Mouse (Mus musculus): ENCODE data around the gene Alpk1. TPM values are rescaled to one million over a fixed set of nuclear protein-coding genes. Genes with fewer than 3 reads are reported as not detected.

The Alpk1 gene
- total RNA-seq, 1 experiment = 0.80 TPM

DNA sequence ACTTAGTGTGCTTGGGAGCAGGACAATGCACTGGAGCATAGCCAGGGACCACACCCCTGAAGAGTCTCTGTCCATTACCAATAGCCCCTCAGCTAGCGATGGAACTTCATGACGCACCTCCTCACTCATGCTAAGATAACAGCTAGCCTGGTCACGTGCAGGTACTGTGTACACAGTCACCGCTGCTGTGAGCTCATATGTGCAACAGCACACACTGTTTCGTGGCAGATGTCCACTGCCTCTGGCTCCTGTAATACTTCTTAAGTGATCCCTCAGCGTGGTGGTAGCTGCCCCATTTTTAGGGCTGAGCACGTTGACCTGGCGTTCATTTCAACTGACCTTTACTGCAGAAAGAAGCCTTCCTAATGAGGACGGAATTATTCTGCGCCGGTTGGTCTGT is 83.8 kb downstream of the Alpk1 start:
- H3K36me3 ChIP-seq (ENCODE audit: control insufficient read depth, insufficient read depth, low read length, poor library complexity, severe bottlenecking) = no peaks in the 10 kb centered on the region
- DNase-seq (ENCODE audit: low read depth, low spot score) = no peak
- H3K27ac ChIP-seq (ENCODE audit: insufficient read depth, low read depth, low read length, poor library complexity, severe bottlenecking) = no peak overlapping the region
- H3K4me1 ChIP-seq (ENCODE audit: control insufficient read depth in 2 of 2, insufficient read depth in 2 of 2, low read length in 2 of 2, poor library complexity in 1 of 2) = peaks cover 0 to 2% of the 10 kb centered on the region in 2 experiments; a peak in 1 of 4 replicates
- TF ChIP-seq MAFK (IDR thresholded peaks at IDR 0.05; ENCODE audit: insufficient read depth, low read depth, low read length) (no peak), ZNF384 (IDR thresholded peaks at IDR 0.05; ENCODE audit: low read depth, low read length) (no peak), HCFC1 (IDR thresholded peaks at IDR 0.05; ENCODE audit: borderline replicate concordance, insufficient read depth, low read length) (no peak), CHD2 (IDR thresholded peaks at IDR 0.05; ENCODE audit: low read depth, low read length) (no peak), ZC3H11A (IDR thresholded peaks at IDR 0.05; ENCODE audit: borderline replicate concordance, low read depth, low read length) (no peak)
- no peak overlapping the region for H3K9ac ChIP-seq (ENCODE audit: insufficient read depth, low read depth, low read length, poor library complexity, severe bottlenecking)
- H3K9me3 ChIP-seq (ENCODE audit: control insufficient read depth, insufficient read depth, low read depth, low read length) = no peaks in the 10 kb centered on the region
- in situ Hi-C loops (cut with MboI; ENCODE audit: low sequenced_read_pairs in 2 of 2, unreplicated experiment in 2 of 2) = no loop called here
- no peak overlapping the region for H3K4me3 ChIP-seq (ENCODE audit: insufficient read depth in 1 of 2, low read depth in 1 of 2, low read length in 2 of 2, poor library complexity in 1 of 2, severe bottlenecking in 1 of 2)

DNA sequence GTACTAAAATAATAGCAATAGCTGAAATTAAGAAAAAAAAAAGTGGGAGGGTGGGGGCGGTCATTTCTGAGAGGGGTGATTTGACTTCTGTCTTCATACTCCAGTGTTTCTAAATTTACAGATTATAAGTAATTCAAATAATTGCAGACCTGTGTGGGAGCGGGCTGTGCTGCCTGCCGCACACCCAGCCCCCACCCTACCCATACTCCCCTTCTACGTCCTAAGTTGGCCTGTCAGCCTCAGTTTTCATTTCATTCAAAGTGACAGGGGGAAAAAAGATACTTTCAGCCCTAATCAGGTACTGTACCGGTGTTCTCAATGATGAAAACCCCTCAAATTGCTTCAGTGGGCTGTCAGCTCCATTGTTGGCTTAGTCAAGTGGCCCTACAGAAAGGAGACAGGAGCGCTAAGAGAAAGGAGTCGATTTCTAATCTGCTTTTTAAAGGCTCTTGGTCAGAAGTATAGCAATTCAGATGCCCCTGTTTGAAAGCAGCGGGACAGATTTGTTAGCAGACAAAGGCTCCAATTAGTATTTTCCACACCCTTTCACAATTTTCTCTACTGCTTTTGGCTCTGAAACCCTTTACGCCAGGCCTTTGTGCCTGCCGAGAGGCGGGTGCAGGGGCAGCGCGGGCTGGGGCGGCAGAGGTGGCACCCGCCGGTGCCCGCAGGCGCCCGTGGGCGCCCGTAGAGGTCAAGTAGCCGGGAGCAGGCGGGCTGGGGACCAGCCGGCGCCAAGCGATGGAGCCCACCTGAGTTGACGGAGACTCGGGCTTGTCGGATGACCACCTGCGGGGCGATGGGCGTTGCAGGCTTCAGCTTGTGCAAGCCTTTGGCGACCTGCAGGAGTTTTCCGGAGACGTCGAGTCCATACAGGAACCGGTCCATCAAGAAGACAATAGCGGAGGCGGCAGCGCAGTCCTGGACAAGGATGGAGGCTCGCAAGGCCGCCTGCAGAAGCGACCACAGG is 85.2 kb downstream of the Alpk1 start:
- Histone ChIP-seq H3K4me3 (ENCODE audit: insufficient read depth in 1 of 2, low read depth in 1 of 2, low read length in 2 of 2, poor library complexity in 1 of 2, severe bottlenecking in 1 of 2) (peak overlapping the region; percentile 50 to 69; a peak in 3 of 4 replicates), H3K36me3 (ENCODE audit: control insufficient read depth, insufficient read depth, low read length, poor library complexity, severe bottlenecking) (no peaks in the 10 kb centered on the region), H3K9me3 (ENCODE audit: control insufficient read depth, insufficient read depth, low read depth, low read length) (no peaks in the 10 kb centered on the region), H3K27ac (ENCODE audit: insufficient read depth, low read depth, low read length, poor library complexity, severe bottlenecking) (no peak overlapping the region), H3K9ac (ENCODE audit: insufficient read depth, low read depth, low read length, poor library complexity, severe bottlenecking) (no peak overlapping the region), H3K4me1 (ENCODE audit: control insufficient read depth in 2 of 2, insufficient read depth in 2 of 2, low read length in 2 of 2, poor library complexity in 1 of 2) (peaks cover 0 to 2% of the 10 kb centered on the region in 2 experiments; a peak in 1 of 4 replicates)
- TF ChIP-seq ZC3H11A (IDR thresholded peaks at IDR 0.05; ENCODE audit: borderline replicate concordance, low read depth, low read length) = no peak
- TF ChIP-seq MAFK (IDR thresholded peaks at IDR 0.05; ENCODE audit: insufficient read depth, low read depth, low read length) = no peak
- TF ChIP-seq ZNF384 (IDR thresholded peaks at IDR 0.05; ENCODE audit: low read depth, low read length) = no peak
- no peak for TF ChIP-seq CHD2 (IDR thresholded peaks at IDR 0.05; ENCODE audit: low read depth, low read length)
- TF ChIP-seq HCFC1 (IDR thresholded peaks at IDR 0.05; ENCODE audit: borderline replicate concordance, insufficient read depth, low read length) = no peak
- DNase-seq (ENCODE audit: low read depth, low spot score) = no peak
- in situ Hi-C loops (cut with MboI; ENCODE audit: low sequenced_read_pairs in 2 of 2, unreplicated experiment in 2 of 2) = no loop called here

DNA sequence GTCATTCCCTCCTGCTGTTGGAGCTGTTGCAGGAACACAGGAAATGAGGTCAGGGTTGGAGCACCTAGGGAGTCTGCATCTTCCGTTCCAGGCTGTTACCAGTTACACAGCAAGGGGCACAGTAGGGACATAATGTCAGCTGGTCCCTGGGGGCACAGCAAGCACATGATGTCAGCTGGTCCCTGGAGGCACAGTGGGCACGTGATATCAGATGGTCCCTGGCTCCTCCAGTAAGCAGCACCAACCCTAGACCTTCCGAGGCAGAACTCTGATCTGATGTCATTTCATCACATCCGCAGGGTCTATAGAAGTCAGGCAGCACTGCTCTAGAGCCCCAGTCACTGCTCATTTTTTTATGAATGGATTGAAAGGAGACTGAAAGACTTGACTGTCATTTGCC is 89.1 kb downstream of the Alpk1 start:
- TF ChIP-seq HCFC1 (IDR thresholded peaks at IDR 0.05; ENCODE audit: borderline replicate concordance, insufficient read depth, low read length) (no peak), ZNF384 (IDR thresholded peaks at IDR 0.05; ENCODE audit: low read depth, low read length) (no peak), ZC3H11A (IDR thresholded peaks at IDR 0.05; ENCODE audit: borderline replicate concordance, low read depth, low read length) (no peak), MAFK (IDR thresholded peaks at IDR 0.05; ENCODE audit: insufficient read depth, low read depth, low read length) (no peak), CHD2 (IDR thresholded peaks at IDR 0.05; ENCODE audit: low read depth, low read length) (no peak)
- peaks cover 0 to 2% of the 10 kb centered on the region in 2 experiments; a peak in 1 of 4 replicates for H3K4me1 ChIP-seq (ENCODE audit: control insufficient read depth in 2 of 2, insufficient read depth in 2 of 2, low read length in 2 of 2, poor library complexity in 1 of 2)
- no peak for DNase-seq (ENCODE audit: low read depth, low spot score)
- H3K4me3 ChIP-seq (ENCODE audit: insufficient read depth in 1 of 2, low read depth in 1 of 2, low read length in 2 of 2, poor library complexity in 1 of 2, severe bottlenecking in 1 of 2) = no peak overlapping the region
- no peaks in the 10 kb centered on the region for H3K9me3 ChIP-seq (ENCODE audit: control insufficient read depth, insufficient read depth, low read depth, low read length)
- in situ Hi-C loops (cut with MboI; ENCODE audit: low sequenced_read_pairs in 2 of 2, unreplicated experiment in 2 of 2) = no loop called here
- no peak overlapping the region for H3K9ac ChIP-seq (ENCODE audit: insufficient read depth, low read depth, low read length, poor library complexity, severe bottlenecking)
- H3K36me3 ChIP-seq (ENCODE audit: control insufficient read depth, insufficient read depth, low read length, poor library complexity, severe bottlenecking) = no peaks in the 10 kb centered on the region
- H3K27ac ChIP-seq (ENCODE audit: insufficient read depth, low read depth, low read length, poor library complexity, severe bottlenecking) = no peak overlapping the region

DNA sequence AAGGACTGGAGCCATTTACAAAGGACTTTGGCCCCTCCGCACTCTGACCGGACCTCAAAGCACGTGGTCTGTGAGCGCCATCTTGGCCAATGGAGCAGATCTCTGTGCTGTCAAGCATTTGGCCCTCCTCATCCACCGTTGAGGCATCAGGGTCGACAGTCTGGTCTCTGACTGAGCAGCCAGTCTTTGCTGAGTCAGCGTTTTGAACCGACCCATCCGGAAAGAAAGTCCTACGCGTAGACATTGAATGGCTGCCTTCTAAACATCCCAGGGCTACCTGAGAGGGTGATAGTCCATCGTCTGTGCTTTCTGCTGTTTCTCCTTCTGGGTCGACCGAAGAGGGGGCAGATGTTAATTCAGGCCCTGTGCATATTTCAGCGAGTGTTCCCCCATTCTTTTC is 100.6 kb downstream of the Alpk1 start:
- in situ Hi-C loops (cut with MboI; ENCODE audit: low sequenced_read_pairs in 2 of 2, unreplicated experiment in 2 of 2) = no loop called here
- Histone ChIP-seq H3K4me1 (ENCODE audit: control insufficient read depth in 2 of 2, insufficient read depth in 2 of 2, low read length in 2 of 2, poor library complexity in 1 of 2) (no peaks in the 10 kb centered on the region), H3K9me3 (ENCODE audit: control insufficient read depth, insufficient read depth, low read depth, low read length) (no peaks in the 10 kb centered on the region), H3K27ac (ENCODE audit: insufficient read depth, low read depth, low read length, poor library complexity, severe bottlenecking) (no peak overlapping the region), H3K36me3 (ENCODE audit: control insufficient read depth, insufficient read depth, low read length, poor library complexity, severe bottlenecking) (no peaks in the 10 kb centered on the region), H3K4me3 (ENCODE audit: insufficient read depth in 1 of 2, low read depth in 1 of 2, low read length in 2 of 2, poor library complexity in 1 of 2, severe bottlenecking in 1 of 2) (no peak overlapping the region), H3K9ac (ENCODE audit: insufficient read depth, low read depth, low read length, poor library complexity, severe bottlenecking) (no peak overlapping the region)
- TF ChIP-seq MAFK (IDR thresholded peaks at IDR 0.05; ENCODE audit: insufficient read depth, low read depth, low read length) (peak; percentile 99), CHD2 (IDR thresholded peaks at IDR 0.05; ENCODE audit: low read depth, low read length) (no peak)
- DNase-seq (ENCODE audit: low read depth, low spot score) = no peak
